Mouse (Mus musculus) cerebellum, adult 8-10 months (tissue): ENCODE measurements around the gene Dnm3.

ENCODE experiments used
- DNase-seq: peaks from one replicate; pipeline ENCODE4 v3.0.0; 2022

The Dnm3 gene

DNA sequence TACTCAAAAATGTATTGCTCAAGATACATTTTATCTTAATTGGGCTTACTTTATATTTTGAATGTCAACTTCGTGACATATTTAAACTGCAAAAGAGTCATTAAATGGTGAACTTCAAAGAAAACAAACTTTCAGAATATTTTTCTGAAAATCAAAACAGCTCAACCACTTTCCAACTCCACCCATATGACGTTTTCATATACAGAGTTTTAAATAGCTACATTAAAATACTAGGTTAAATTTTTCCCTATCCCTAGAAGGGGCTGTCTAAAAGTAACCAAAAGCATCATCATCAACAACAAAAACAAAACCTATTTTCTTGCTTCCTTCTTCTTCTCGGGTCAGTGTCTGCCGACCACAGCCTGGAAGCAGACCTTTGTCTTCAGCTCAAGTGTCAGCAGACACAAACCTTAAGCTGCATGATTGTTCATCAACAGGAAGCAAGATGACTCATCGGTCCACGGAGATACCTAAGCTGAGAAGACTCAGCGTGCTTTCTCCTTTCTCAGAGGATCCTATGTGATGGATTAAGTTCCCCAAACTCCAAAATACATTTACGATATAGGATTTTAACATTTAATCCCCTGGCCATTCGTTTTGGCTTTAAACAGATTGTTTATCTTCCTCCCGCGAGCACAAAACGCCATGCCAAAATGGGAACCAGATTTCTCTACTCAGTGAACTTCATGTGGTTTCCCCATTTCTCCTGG, 270.7 kb downstream of the Dnm3 start:
- peak; percentile 21 for DNase-seq

DNA sequence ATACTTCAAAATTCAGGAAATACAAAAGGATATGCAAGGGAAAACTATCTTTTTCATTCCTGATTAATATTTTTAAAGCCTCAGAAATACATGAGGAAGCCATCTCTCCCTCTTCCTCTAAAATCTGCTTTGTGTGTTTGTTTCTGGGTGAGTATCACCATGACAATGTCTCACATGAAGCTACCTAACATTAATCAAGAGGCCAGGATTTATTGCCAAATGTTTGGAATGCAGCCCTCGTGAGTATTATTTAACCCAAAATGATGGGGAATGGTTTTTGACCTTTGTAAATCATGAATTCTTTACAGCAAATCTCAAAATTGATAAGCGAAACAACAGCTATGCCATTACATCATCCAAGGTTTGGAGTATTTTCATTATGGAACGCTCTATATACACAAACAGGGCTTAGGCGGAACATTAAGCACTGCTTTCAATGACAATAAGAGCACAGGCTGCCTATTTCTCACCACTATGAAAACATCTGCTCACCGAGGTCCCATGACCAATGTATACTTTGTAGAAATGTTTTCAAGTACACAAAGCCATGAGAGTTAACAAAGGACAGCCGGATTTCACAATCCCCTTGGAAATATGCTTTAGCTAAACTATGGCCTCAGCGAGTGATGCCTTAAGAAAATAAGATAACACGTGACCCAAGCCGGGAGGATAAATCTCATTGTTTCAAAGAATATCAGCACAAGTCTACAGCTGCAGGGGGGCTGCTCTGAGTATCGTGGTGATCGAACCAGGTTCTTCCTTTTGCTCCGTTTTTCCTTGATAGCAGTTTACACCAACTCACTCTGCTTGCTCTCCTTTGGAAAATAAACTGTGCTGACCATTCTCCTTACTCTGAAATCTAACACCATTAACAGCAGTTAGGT, 275.1 kb downstream of the Dnm3 start:
- no peak for DNase-seq

DNA sequence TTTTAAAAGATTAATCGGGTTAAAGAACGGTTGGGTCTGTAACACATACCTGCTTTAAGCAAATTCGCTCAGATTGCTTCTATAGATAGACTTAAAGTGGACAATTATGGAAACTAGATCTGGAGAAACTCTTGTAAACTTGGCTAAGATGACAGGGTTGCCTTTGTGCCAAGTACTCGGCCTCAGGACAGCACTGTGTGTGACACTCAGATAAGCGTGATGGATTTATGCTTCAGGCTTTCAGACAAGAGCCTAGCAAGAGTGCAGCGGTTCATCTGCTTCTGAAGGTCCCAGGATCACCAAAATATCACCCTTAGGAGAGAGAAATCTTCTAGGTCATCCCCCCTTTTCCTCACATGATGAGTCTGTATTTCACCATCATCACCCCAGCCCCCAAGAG, 277.4 kb downstream of the Dnm3 start:
- DNase-seq = no peak

DNA sequence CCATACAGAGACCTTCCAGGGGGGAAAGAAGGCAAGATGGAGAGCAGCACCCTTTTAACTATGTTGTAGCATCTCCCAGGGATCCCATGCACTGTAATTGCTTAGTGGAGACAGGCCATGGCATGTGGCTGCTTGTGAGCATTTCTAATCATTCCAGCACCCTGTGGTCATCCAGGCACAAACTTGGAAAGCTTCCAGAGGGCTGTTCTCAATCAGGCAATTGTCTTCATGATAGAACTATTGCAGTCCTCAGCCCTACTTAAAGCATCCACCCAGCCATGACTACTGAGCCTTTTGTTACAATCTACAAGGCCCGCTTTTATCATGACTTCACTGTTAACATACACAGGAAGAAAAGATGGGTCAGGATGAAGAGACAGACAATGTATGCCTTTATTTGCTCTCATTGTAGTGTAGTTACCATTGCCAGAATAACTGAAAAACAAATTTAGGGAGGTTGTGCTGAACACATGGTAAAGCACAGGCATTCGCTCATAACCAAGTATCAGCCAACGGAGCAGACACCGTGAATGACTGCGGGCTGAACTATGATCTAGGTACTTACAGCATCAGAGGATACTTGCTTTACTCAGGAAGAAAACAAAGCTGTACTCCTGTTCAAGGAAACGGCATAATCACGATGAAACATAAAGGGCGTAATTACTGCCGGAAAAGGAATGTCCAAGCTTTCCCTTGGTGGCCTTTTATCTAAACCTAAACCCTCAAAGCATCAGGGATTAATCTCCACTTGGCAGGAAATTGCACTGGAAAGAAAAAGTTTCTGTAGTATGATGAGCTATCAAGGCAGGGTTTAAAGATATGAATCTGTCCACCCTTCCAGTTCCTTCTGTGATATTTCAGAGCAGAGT, 280.8 kb downstream of the Dnm3 start:
- peak; percentile 45 for DNase-seq

DNA sequence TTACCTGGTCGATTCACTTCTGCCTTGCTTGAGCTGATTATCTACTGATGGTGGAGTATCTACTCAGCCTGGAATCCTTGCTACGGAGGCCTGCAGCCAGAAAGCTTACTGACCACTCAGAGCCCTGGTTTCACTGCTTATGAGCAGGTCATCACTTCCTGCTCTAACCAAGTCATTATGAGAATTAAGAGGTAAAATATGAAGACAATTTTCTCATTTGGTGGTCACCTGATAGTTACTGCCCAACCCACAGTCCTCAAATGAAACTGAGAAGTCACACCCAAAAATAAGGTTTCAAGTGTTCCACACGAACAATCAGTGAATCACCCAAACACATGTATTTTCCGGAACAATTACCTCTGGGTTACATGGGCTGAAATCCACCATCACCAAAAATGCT, 289.1 kb downstream of the Dnm3 start:
- no peak for DNase-seq

DNA sequence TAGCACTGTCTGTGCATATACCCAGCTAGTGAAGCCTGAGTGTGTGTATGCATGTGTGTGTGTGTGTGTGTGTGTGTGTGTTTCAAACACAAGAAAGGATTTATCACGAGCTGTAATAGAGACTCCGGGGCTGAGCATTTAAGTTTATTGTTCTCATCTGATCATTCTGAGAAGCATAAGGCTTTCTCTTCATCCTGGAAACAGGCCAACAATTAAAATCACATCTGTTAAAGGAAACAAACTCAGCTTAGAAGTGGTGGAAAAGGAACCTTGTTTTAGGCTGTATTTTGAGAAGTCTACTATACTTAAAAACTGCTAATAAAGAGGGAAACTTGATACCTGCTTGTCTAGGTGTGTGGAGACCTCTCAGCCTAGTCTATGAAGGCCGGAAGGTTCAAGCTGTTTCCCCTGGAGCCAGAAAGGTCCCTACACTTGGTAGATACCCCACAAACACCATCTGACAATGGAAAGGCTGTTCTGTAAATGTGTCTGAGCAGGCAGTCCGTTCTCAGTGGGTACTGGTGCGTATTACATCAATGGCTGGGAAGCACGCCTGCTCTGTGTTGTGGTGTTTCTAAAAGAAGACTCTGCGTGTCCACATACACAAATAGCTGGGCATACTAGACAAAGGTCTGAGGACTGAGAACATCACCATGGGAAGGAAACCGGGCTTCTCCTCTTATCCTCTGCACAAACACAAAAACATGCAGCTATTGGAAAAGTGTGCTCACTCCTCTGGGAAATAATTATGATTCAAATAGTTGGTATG, 290.3 kb downstream of the Dnm3 start:
- no peak for DNase-seq

DNA sequence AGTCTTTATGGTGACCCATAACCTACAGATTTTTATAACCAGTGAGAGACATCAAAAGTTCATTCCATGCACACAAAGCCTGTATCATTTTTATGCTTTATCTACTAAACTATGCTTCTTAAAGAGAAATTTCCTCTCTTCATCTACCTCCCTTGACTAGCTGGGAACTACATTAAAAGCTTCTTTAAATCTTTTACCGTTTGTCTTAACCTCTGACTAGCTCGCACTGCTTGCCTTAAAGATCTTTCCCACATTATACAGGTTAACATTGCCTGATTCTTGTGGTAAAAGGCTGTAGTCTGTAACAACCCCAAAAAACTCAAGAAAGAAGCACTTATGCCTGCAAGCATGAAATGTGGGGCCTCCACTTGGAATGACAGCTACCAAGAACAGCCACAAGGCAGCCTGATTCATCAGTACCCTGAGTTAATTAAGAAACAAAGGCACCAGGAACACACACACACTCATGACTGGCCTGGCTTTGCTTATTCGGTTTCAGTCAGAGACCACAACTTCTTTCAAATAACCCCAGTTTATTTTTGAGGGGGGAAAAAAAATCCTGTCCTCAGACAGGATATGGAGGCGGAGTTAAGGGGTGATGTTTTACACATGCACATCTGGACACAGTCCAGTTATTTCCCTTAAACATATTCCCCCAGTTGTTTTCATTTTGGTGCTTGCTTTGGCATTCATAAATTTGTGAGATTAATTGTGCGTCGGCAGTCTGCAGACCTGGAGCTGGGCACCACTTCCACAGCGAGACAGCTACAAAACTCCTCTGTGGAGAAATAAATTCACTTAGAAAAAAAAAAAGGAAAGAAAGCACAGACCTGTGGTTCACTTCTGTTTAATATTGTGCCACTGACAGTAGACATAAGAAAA, 291.1 kb downstream of the Dnm3 start:
- no peak for DNase-seq

DNA sequence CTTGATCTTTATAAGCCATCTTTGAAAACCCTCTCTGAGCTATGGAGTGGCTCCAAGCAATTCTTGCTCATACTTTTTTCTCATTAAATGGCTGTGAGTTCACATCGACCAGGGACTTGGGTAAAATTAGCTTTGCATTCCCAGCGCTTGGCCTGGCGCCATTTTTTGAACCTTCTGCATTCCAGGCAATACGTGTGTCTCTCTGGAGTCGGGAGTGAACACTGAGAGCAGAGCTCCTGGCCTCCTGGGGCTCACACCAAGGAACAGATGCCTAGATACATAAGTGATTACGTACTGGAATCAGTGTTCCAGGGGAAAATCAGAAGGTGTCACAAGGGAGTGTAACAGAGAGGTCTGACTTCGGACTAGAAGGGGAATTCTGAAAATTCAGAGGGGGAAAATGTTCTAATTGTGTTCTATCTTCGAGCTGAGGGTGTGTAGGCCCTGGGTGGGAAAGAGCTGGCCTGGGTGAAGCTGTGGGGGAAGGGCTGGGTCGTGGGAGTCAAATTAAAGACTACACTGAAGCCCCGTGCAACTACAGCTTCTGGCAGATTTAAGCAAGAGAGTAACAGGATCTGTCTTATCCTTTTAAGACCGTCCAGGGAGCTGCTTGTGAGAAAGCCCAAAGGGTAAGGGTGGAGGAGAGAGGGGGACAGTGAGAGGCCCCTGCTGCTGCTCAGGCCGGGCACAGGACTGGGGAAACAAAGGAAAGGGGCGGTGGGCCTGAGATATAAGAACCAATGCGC, 293.7 kb downstream of the Dnm3 start:
- peak; percentile 63 for DNase-seq

DNA sequence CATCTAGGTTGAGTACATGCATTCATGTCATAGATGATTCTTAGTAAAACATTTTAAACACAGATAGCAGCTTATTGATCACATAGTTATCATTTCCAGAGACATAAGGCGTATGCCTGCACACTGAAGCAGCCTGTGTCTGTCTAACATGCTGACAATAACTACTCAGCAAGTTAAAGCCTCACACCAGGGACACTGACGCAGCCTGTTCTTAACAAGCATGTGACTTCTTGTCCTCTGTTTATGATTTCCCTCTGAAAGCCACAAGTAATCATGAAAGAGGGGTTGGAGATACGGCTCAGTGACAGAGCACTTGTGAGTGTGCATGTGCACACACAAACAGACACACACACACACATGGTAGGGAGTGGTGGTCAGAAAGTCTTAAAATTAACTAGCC, 294.4 kb downstream of the Dnm3 start:
- DNase-seq = no peak

DNA sequence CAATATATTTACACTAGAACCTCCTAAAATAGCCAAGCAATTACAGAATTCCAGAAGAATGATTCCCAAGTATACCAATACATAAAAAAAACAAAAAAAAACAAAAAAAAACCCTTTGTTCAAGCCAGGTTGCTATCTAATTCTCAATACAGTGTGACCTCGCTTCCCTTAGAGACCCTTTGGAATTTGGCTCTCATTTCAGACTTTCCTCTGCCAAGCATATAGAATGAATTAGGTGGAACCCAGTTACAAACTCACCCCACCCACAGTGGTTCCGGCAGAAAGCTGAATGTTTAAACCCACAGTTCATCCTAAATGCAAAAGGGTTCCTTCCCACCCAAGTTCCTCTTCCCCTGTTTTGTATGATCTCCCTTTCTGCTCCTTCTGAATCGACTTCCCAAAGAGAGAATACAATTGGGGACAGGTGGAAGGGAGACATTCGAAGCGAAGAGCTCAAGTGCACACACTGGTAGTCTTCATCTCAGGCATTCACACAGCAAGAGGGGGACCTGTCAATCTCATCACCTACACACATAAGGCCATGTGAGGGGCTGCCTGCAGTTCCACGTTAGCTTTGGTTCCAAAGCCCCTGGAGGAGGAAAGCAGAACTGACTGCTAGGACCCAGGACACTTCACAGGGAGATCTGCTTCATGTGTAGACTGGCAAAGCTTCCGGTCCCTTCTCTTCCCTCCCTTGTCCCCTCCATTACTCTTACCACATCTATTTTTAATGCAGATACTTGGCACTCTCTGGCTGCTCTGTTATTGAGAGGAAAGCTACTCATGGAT, 296.5 kb downstream of the Dnm3 start:
- DNase-seq = no peak

DNA sequence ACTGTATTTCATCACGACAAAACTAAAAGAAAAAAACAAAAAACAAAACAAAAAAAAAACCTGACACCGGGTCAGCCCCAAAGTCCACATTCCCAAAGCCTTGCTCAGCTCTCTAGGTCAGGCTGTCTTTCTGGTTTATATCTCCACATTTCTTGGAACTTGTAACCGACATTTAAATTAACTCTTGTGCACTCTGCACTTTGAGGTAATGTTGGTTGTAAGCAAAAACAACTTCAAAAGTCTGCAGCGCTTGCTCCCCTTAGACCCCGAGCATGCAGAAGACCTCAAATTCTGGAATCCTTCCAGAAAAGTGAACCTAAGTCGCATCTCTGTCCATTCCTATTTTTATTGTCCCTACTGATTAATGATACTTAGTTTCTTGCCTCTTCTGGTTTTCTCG, 297.4 kb downstream of the Dnm3 start:
- DNase-seq = no peak

DNA sequence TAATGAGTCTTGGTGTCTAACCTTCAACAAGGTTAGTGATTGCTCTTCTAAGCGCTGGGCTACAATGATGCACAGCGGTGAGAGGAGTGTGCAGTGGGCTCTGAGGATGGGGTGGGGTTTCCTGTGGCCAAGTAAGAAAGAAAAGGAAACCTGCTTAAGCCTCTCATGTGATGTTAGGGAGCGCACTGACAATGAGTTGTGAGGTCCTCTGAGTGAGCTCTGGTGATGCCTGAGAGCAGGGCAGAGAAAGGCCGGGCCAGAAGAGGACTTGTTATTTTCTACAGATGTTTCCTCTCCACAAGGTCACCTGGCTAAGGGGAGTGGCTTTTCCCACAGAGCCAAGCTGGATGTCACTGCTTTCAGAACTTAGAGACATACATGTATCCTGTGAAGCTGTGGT, 298.4 kb downstream of the Dnm3 start:
- DNase-seq = no peak

DNA sequence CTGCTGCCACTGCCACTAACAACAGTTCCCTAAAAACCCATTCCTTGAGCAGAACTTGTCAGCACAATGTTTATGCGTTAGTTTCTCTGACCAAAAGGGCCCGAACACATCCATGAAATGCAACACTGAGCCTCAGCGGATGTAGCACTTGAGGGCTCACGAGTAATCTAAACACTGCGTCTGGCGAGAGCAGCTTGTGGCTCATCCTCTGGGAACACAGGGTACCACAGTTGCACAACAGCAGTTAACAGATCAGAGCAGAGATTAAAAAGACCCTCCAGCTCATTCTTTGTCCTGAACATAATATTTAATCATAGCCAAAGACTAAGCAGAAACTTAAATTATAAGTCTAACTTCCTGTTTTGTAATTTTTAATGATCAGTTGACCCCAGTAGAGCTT, 305.0 kb downstream of the Dnm3 start:
- DNase-seq = no peak

DNA sequence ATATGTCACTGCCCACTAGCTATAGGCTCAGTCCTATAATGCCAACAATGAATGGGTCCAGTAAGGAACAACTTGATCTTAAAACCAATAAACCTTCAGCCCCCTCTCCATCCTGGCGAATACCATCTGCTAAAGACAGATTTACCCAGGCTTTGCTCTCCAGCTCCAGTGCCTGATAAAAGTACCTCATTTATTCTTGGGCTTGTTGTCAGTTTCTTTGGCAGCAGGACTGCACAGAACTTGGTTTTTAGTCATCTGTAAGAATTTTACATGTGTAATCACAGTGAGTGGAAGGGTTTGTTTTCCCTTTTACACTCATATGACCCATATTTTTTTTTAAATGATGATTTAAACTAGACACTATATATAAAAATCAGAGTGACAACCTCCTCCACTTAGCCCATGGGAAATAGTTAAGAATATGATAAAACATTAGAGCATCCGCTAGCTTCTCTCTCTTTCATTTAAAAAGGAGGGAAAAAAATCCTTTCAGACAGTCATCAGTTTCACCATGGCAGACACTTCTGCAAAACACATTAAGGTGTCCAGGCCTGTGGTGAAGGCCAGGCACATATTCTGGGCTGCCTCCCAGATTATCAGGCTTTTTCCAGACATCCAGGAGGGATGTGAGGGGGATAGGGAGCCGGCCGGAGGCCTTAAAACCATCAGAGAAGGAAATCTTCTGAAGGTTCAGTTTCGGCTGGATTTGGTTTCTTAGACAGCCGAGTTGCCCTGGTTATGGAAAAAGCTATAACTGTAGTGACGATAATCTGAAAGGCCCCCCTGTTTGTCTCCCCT, 313.9 kb downstream of the Dnm3 start:
- no peak for DNase-seq

DNA sequence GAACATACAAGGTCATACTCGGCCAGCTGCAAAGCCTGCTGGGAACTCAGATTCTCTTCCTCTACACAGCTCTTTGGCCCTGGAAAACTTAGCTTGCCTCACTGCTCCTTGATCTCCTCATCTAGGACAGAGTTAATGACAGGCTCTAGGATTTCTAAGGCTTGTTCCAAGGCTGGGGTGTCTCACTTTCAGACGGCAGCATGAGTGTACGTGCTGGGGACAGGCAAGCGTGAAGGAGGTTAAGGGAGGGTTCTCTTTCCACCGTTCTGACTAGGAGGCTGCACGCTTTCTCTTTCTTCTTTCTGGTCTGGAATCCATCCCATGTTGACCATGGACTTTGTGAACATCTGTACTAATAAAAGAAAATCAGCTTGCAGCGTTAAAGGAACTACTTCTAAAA, 315.2 kb downstream of the Dnm3 start:
- no peak for DNase-seq

DNA sequence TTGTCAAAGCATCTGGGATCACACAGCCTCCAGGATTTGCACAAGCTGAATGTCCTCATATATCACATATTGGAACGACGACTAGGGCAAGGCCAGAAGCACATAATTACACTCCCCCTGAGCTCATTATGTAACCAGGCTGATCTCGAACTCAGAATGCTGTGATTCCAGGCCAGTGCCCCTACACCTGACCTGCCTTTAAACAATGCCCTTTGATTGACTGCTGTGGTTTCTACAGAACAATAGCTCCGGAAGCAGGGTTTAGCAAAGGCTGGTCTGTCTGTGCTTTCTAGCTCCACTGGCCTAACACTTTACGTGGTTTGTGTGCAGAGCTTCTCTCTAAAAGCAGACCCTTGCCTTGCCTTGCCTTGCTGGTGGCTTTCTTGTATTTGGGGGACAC, 315.6 kb downstream of the Dnm3 start:
- DNase-seq = no peak

DNA sequence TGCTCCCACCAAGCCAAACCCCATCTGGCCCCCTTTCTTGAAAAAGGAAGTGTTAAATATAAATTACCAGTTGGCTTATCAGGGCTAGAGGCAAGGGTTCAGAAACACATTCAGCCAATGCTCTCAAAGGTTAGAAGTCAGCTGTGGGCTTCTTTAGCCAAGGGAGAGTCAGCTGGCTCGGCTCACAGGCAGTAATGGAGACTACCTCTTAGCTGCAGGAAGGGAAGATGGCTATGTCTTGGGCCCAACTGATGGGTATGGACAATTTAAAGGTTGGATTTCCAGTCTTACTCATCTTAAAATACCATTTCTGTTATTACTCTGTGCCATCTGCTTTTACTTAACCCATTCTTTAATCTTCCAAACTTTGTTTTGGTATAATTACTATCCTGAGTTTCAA, 317.1 kb downstream of the Dnm3 start:
- DNase-seq = no peak

DNA sequence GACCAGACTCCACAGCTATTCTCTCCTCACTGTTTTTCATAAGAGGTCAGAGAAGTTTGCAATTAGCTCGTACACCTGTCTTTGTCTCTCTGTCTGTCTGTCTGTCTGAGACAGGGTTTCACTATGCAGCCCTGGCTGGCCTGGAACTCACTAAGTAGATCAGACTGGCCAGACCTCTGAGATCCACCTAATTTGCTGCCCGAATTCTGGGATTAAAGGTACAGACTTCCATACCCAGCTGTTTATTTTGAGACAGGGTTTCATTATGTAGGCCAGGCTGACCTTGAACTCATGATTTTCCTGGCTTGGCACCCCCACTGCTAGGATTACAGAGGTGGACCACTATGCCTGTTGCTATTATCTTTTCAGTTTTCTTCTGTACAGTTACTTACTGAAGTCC, 319.3 kb downstream of the Dnm3 start:
- DNase-seq = no peak

DNA sequence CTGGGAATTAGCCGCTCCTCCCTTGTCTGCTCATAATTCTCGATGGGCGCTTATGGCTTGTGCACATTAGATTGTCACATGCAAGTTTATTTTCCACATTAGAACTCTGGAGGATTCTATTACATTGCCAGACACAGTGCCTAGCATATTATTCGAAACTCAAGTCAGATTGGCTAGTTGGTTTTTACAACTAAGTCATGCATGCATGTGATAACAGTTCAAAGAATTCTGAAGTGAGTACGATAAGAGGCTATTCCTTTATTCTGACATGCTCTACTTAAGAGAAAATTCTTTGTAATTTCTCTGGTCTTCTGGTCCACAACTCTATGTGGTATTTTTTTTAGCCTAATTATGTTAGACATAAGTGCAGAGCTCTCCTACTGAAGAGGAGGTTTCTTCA, 320.2 kb downstream of the Dnm3 start:
- DNase-seq = no peak
